Mouse (Mus musculus): ENCODE data around the gene Nipal4. TPM values are rescaled to one million over a fixed set of nuclear protein-coding genes. Genes with fewer than 3 reads are reported as not detected.

Nipal4 gene
- 0.63 and 1.1 TPM in 2 replicates for polyA plus RNA-seq (2015; fragmentation: Nextera tagmentation; extraction: Ambion mirVana)

DNA sequence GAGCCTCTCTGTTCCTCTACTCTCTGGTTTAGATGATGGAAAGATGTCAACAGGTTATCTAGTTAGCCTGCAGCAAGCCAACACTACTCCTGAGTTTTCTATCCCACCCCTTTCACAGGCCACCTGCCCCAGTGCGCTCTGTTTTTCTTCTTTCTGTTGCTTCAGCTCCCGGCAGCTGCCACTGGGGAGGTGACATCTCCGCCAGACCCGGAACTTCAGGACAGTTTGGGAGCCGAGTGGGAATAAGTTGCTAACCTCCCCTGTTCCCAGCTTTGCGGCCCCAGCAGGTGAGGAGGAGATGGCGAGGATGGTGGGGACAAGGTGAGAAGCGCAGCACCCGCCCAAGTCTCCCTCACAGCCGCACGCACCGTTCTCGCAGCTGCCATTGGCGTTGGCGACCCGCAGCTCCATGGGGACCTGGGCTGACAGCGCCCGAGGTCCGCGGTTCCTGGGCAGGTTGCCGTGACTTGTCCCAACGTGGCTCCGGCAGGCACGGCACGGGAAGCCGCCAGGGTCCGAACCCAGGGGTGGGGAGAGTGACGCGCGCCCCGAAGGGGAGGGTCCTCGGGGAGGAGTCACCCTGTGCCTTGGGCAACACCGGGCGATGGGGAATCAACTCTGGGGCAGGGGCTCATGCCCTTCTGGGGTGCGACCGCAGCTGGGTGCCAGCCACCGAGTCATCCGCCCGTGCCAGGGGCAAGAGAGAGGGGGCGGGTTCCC lies at the start of gene Nipal4:
Nipal4 (minus strand) TSS at position 643 of the 720 bp plus-strand sequence.
- Histone ChIP-seq H3K4me3 (replicated peaks) (peak within 1 kb of the TSS; percentile 45), H3K9me3 (no peaks in the 10 kb centered on the region), H3K4me1 (replicated peaks) (peaks cover 13% of the 10 kb centered on the region), H3K9ac (replicated peaks) (peak within 1 kb of the TSS; percentile 57), H3K27ac (no peak within 1 kb of the TSS), H3K27me3 (peaks cover 17% of the 10 kb centered on the region; the same call in 1 of the 2 replicates), H3K36me3 (no peaks in the 10 kb centered on the region), H3K4me2 (replicated peaks) (peak within 1 kb of the TSS; percentile 73)
- peak; percentile 55 for ATAC-seq
- 2% methylated on average over 40 of the region's 40 CpGs for WGBS

DNA sequence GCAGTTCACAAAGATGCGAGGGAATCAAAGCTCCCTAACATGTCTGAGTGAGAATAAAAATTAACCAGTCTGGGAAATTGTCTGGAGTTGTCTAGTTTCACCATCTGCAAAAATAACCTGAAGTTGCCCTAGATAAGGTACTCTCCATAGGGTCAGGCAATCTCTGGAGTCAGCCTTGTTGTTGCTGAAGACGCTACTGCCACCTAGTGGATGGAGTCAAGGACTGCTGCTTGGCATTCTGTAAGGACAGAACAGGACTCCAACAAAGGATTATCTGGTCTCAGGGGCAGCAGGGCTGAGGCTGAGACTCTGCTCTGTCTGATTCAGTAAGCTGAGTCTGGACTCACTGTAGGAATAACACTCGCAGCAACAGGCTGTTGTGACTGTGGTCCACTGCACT lies 49.0 kb upstream of the Nipal4 start:
- H3K9ac ChIP-seq (replicated peaks) = no peak overlapping the region
- no peaks in the 10 kb centered on the region for H3K9me3 ChIP-seq
- 23% methylated on average over 3 of the region's 3 CpGs for WGBS
- peak; percentile 69 for ATAC-seq
- H3K27me3 ChIP-seq = no peaks in the 10 kb centered on the region
- no peak overlapping the region for H3K4me3 ChIP-seq (replicated peaks)
- H3K4me1 ChIP-seq (replicated peaks) = peaks cover 45% of the 10 kb centered on the region
- H3K36me3 ChIP-seq = peaks cover 17% of the 10 kb centered on the region
- peak overlapping the region; percentile 76 for H3K27ac ChIP-seq
- H3K4me2 ChIP-seq (replicated peaks) = no peak overlapping the region

DNA sequence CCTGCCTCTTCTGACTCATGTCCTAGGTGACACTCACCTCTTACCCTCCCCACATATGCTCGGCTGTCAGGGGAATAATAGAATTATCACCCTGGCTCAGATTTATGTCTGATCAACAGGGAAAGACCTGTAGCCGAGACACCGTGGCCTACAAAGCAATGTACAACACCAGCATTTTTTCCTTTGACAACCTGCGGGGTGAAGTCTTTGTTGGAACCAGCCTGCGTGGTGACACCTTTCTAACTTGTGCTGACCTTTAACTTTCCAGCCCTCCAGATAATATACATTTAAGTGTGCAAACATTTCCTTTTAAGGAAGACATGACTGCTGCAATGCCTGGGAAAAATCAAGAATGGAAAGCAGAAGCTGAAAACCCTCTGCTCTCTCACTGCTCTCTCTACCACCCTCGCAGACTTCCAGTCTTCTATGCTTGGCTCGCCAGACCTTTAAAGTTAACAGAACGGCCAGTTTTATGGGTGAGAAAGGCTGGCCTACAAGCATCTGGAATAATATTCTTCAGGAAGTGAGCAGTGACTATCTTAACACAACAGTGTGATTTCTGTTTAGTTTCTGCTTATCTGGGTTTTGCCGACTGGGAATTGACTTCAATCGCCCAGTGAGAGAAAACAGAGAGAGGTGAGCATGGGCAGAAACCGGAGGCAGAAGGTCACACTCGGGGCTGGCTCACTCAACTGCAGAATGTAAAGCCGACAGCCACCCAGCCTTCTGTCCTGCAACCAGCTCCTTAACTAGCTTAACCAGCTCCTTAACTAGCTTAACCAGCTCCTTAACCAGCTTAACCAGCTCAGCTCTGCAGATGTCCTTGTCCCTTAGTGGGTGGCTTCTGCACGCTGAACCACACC lies 48.3 kb upstream of the Nipal4 start:
- Histone ChIP-seq H3K4me2 (replicated peaks) (no peak overlapping the region), H3K36me3 (peaks cover 22% of the 10 kb centered on the region), H3K9me3 (no peaks in the 10 kb centered on the region), H3K27ac (peak overlapping the region; percentile 62), H3K27me3 (no peaks in the 10 kb centered on the region), H3K4me1 (replicated peaks) (peaks cover 37% of the 10 kb centered on the region), H3K9ac (replicated peaks) (no peak overlapping the region), H3K4me3 (replicated peaks) (no peak overlapping the region)
- WGBS = 84% methylated on average over 14 of the region's 14 CpGs
- ATAC-seq = no peak

DNA sequence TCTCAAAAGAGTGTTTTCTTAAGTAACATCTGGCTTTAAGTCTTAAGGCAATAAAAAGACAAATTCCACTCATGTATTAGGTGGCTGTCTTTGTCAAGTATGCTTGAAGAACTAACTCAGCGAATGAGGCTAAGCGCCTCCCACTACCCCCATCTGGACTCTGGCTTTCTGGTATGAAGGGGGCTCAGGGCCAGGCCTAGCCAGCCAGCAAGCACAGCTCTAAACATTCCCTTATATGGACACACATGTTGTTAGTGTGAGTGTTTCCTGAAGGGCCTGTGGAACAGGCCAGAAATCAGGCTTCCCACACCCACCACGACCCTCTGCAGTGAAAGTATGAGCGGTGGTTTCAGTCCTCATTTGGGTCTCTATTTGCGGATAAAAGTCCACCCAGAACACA lies 47.5 kb upstream of the Nipal4 start:
- no peak overlapping the region for H3K9ac ChIP-seq (replicated peaks)
- H3K4me2 ChIP-seq (replicated peaks) = no peak overlapping the region
- H3K36me3 ChIP-seq = peaks cover 25% of the 10 kb centered on the region
- WGBS = 89% methylated on average over 5 of the region's 5 CpGs
- peak overlapping the region; percentile 41; the same call in 1 of the 2 replicates for H3K27ac ChIP-seq
- no peak overlapping the region for H3K4me3 ChIP-seq (replicated peaks)
- no peak for ATAC-seq
- H3K27me3 ChIP-seq = no peaks in the 10 kb centered on the region
- no peaks in the 10 kb centered on the region for H3K9me3 ChIP-seq
- peaks cover 30% of the 10 kb centered on the region for H3K4me1 ChIP-seq (replicated peaks)

DNA sequence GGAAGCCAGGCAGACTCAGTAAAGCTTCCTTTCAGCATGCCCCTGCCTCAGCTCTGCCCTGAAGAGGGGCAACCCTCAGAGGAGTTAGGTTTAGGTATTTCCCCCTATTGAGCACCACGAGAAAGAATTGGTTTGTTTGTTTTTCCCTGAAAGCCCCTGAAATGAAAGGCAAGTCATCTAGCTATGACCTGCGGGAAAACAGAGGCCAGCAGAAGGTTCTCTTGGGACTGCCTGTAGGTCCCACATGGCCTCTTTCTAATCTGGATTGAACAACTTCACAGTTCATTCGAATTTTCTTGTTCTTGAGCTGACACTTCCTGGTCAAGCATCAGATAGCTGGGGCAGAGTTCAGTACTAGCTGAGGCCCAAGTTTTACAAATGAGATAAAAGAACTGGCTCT lies 45.5 kb upstream of the Nipal4 start:
- Histone ChIP-seq H3K4me1 (replicated peaks) (0 out of 2 replicates have a peak, but pooled peaks cover 12% of the 10 kb centered on the region), H3K27ac (no peak overlapping the region), H3K9ac (replicated peaks) (no peak overlapping the region; the same call in 1 of the 2 replicates), H3K36me3 (peaks cover 45% of the 10 kb centered on the region), H3K9me3 (no peaks in the 10 kb centered on the region), H3K4me2 (replicated peaks) (no peak overlapping the region), H3K4me3 (replicated peaks) (no peak overlapping the region), H3K27me3 (no peaks in the 10 kb centered on the region)
- ATAC-seq = no peak
- WGBS = 35% methylated on average over 3 of the region's 3 CpGs

DNA sequence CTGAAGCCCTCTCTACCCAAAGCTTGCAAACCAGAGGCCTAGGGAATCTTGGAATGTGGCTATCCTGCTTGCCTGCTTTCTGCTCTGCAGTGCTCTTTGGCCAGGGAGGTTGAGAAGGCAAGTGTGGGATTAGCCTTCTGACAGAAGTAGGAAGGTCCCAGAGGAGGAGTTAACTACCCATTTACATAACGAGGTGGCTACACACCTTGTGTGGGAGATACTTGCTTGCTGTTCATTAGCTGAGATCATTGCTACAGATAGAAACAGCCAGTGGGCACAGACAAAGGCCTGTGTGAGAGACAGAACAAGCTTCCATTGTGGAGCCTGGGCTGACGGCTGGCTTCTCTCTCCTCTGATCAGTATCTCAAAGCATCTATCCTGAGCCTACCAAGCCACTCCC lies 43.6 kb upstream of the Nipal4 start:
- Histone ChIP-seq H3K4me3 (replicated peaks) (no peak overlapping the region), H3K9ac (replicated peaks) (no peak overlapping the region), H3K27ac (no peak overlapping the region), H3K4me2 (replicated peaks) (no peak overlapping the region), H3K9me3 (no peaks in the 10 kb centered on the region), H3K4me1 (replicated peaks) (0 out of 2 replicates have a peak, but pooled peaks cover 3% of the 10 kb centered on the region), H3K27me3 (no peaks in the 10 kb centered on the region), H3K36me3 (peaks cover 58% of the 10 kb centered on the region)
- no peak for ATAC-seq
- WGBS = 35% methylated on average over 2 of the region's 2 CpGs

DNA sequence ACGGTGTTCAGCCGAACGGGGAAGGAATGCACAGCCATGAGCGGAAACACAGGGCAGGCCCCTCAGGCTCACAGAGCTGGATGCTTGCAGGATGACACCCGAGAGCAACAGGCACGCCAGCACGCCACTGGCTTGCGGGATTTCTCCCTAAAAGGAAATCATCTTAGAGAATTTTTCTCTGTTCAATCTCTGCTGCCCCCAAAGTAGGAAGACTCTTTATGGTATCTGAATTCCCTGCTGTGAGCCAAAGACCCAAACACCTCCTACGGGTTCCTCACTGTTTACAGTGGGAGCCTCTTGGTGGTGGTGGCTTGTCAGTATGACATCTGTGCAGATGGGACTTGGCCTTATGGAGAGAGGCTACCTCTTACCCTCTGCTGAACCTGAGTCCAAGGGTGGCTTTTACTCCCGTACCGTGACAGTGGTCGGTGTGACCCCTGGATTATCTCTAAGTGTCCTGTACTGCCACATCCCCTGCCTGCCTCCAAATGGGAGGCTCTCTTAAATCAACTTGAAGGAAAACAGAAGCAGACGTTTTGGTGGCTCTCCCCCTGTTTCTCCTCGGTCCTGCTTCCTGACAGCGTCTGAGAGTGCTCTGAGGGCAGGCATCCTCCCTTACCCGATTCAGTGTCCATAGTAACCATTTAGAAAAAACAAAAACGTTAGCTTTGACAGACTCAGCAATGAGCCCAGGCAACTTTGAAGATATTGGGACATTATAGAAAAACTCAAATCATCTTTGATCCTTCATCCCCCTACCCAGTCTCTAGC lies 39.5 kb upstream of the Nipal4 start:
- H3K36me3 ChIP-seq = peaks cover 79% of the 10 kb centered on the region
- no peak overlapping the region for H3K4me3 ChIP-seq (replicated peaks)
- no peak overlapping the region for H3K9ac ChIP-seq (replicated peaks)
- H3K9me3 ChIP-seq = no peaks in the 10 kb centered on the region
- H3K4me1 ChIP-seq (replicated peaks) = peaks cover 5% of the 10 kb centered on the region; the same call in 1 of the 2 replicates
- H3K27ac ChIP-seq = no peak overlapping the region
- ATAC-seq = no peak
- H3K27me3 ChIP-seq = no peaks in the 10 kb centered on the region
- no peak overlapping the region for H3K4me2 ChIP-seq (replicated peaks)
- 79% methylated on average over 17 of the region's 17 CpGs for WGBS

DNA sequence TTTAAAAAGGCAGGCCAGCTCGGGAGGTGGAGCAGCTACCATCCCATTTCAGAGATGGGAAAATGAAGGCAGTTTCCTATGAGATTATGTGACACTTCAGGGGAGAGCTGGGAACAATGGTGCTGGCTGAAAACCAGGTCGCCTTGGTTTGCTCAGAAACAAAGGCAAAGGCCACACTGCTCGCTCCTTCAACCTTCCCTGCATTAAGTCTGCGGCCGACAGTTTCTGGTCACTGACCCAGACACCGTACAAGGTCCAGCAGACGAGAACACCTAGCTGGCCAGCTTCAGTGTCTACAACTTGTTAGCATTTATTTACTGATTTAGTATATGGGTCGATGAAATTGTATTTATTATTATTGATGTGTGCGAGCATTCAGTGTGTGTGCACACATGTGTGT lies 38.5 kb upstream of the Nipal4 start:
- Histone ChIP-seq H3K27me3 (no peaks in the 10 kb centered on the region), H3K4me3 (replicated peaks) (no peak overlapping the region), H3K27ac (no peak overlapping the region), H3K9me3 (no peaks in the 10 kb centered on the region), H3K9ac (replicated peaks) (no peak overlapping the region), H3K4me2 (replicated peaks) (no peak overlapping the region), H3K36me3 (peaks cover 84% of the 10 kb centered on the region), H3K4me1 (replicated peaks) (peaks cover 5% of the 10 kb centered on the region; the same call in 1 of the 2 replicates)
- 85% methylated on average over 9 of the region's 9 CpGs for WGBS
- ATAC-seq = no peak

DNA sequence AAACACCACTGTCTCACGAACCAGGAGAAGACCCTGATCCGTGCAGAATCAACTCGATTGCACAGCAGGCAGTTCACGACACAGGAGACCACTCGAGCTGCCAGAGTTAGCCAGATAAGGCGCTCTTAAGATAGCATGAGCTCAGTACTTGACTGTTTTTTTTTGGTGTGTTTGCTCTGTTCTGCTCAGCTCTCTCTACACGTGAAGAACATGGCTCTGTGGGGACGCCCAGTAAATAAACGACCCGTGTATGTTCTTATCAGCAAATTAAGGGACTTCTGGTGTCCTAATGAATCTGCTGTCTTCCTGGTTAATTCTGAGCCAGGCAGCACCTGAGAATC lies 36.2 kb upstream of the Nipal4 start:
- H3K4me1 ChIP-seq (replicated peaks) = peaks cover 5% of the 10 kb centered on the region; the same call in 1 of the 2 replicates
- peaks cover 91% of the 10 kb centered on the region for H3K36me3 ChIP-seq

DNA sequence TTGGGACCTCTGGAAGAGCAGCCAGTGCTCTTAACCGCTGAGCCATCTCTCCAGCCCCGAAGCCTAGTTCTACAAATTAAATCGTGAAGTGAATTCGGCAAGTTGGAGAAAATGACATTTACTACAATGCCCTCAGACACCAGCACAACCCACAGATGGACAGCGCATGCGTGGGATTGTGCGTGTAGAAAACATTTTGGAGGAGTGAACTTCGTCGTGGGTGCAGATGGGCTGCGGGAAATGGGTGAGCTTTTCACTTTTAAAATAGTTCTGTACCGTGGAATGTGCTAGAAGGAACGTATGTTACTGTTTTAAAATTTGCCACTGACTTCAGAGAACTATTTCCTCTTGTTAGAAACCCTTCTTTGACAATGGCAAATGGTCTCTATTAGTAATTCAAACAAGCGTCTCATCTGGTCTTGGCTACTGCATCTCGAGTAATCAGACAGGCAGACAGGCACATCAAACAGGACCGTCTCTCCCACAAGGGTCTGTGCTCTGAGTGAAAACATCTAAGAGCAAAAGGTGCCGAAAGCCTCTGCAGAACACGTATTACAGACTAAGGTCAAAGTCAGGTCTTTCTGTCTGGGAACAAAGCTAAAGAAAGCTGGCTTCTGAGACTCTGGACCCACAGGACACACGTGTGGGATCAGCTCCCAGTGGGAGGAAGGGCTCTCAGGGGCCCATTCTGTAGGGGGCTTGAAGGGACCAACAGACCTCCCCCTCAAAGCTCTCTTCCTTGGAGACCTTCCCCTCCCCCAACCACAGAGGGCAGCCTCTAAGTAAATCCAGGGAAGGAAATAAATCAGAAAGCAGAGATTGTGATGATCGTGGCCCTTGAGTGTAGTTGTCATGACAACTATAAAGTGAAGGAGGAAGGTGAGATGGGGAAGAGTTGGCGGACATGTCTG lies 35.6 kb upstream of the Nipal4 start:
- H3K4me3 ChIP-seq (replicated peaks) = no peak overlapping the region
- no peak overlapping the region for H3K9ac ChIP-seq (replicated peaks)
- H3K36me3 ChIP-seq = peaks cover 91% of the 10 kb centered on the region
- H3K27ac ChIP-seq = peak overlapping the region; percentile 57; the same call in 1 of the 2 replicates
- H3K9me3 ChIP-seq = no peaks in the 10 kb centered on the region
- H3K27me3 ChIP-seq = no peaks in the 10 kb centered on the region
- WGBS = 74% methylated on average over 20 of the region's 20 CpGs
- ATAC-seq = no peak
- no peak overlapping the region for H3K4me2 ChIP-seq (replicated peaks)
- H3K4me1 ChIP-seq (replicated peaks) = peaks cover 5% of the 10 kb centered on the region; the same call in 1 of the 2 replicates

More for the DNA sequence above, 36.2 kb upstream of the Nipal4 start:
- H3K4me2 ChIP-seq (replicated peaks) = no peak overlapping the region
- no peak for ATAC-seq
- WGBS = 74% methylated on average over 10 of the region's 10 CpGs
- H3K9me3 ChIP-seq = no peaks in the 10 kb centered on the region
- H3K4me3 ChIP-seq (replicated peaks) = no peak overlapping the region
- no peaks in the 10 kb centered on the region for H3K27me3 ChIP-seq
- no peak overlapping the region for H3K9ac ChIP-seq (replicated peaks)
- peak overlapping the region; percentile 57; the same call in 1 of the 2 replicates for H3K27ac ChIP-seq

DNA sequence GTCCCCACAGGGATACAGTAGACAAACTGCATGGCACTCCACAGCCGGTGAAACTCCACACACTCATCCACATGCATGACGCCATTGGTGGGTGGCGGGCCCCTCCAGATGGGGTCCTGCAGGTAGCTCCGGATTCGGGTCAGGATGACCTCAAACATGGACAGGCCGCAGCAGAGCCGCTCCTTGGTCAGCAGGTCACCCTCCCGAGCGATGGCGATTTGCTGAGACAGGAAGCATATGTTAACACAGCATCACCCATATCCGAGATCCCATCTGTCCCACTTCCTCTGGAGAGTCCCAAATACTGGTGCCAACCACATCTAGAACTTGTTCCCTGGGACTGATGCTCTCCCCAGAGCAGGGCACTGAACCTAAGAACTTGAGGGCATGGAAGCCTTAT lies 34.4 kb upstream of the Nipal4 start:
- H3K4me2 ChIP-seq (replicated peaks) = no peak overlapping the region
- no peaks in the 10 kb centered on the region for H3K27me3 ChIP-seq
- H3K4me3 ChIP-seq (replicated peaks) = no peak overlapping the region
- H3K36me3 ChIP-seq = peaks cover 89% of the 10 kb centered on the region
- no peaks in the 10 kb centered on the region for H3K9me3 ChIP-seq
- H3K9ac ChIP-seq (replicated peaks) = no peak overlapping the region
- no peak for ATAC-seq
- H3K27ac ChIP-seq = no peak overlapping the region
- WGBS = 92% methylated on average over 11 of the region's 11 CpGs
- H3K4me1 ChIP-seq (replicated peaks) = peaks cover 5% of the 10 kb centered on the region; the same call in 1 of the 2 replicates

Measured in midbrain, embryonic 13.5 days (tissue).